Mouse (Mus musculus): Measurements from ENCODE around the gene Abca7. TPM values are rescaled to one million over a fixed set of nuclear protein-coding genes. Genes with fewer than 3 reads are reported as not detected.

The Abca7 gene
- polyA plus RNA-seq, 1 experiment from 2014 or later: 3.1 TPM

- Histone ChIP-seq H3K4me1 (ENCODE audit: insufficient read depth) (peaks cover 36% of the 10 kb centered on the region), H3K27ac (ENCODE audit: low read depth) (no peak overlapping the region), H3K9ac (replicated peaks) (no peak overlapping the region), H3K4me3 (ENCODE audit: low read depth, low read length) (no peak overlapping the region), H3K36me3 (replicated peaks; ENCODE audit: insufficient read depth, low read length) (peaks cover 30% of the 10 kb centered on the region), H3K9me3 (ENCODE audit: low read length) (no peaks in the 10 kb centered on the region), H3K27me3 (ENCODE audit: insufficient read depth, low read length) (peaks cover 4% of the 10 kb centered on the region; the same call in 1 of the 2 replicates), H3K4me2 (ENCODE audit: low read depth, low read length) (no peak overlapping the region)
- DNase-seq (no peak), ATAC-seq (no peak)
- 79% methylated on average over 18 of the region's 18 CpGs for WGBS (ENCODE audit: insufficient replicate concordance)
- no peak for TF ChIP-seq EP300 (IDR thresholded peaks at IDR 0.05; ENCODE audit: low read depth)
- TF ChIP-seq CTCF (IDR thresholded peaks at IDR 0.05; ENCODE audit: low read depth): peak; percentile 11
These were observed 24.5 kb downstream of the Abca7 start for GRCm38 (mm10) chr10:80020603-80021319.

GRCm38 (mm10) chr10:80021320-80021641 is 25.0 kb downstream of the Abca7 start:
- no peaks in the 10 kb centered on the region for H3K9me3 ChIP-seq (ENCODE audit: low read length)
- no peak overlapping the region for H3K9ac ChIP-seq (replicated peaks)
- H3K4me1 ChIP-seq (ENCODE audit: insufficient read depth): peaks cover 34% of the 10 kb centered on the region
- TF ChIP-seq EP300 (IDR thresholded peaks at IDR 0.05; ENCODE audit: low read depth) (no peak), CTCF (IDR thresholded peaks at IDR 0.05; ENCODE audit: low read depth) (no peak)
- no peak overlapping the region for H3K4me2 ChIP-seq (ENCODE audit: low read depth, low read length)
- no peak overlapping the region for H3K27ac ChIP-seq (ENCODE audit: low read depth)
- H3K27me3 ChIP-seq (ENCODE audit: insufficient read depth, low read length): peaks cover 4% of the 10 kb centered on the region; the same call in 1 of the 2 replicates
- H3K36me3 ChIP-seq (replicated peaks; ENCODE audit: insufficient read depth, low read length): peaks cover 33% of the 10 kb centered on the region
- WGBS (ENCODE audit: insufficient replicate concordance): 89% methylated on average over 13 of the region's 13 CpGs
- no peak for ATAC-seq
- no peak for DNase-seq
- no peak overlapping the region for H3K4me3 ChIP-seq (ENCODE audit: low read depth, low read length)

GRCm38 (mm10) chr10:80022164-80022563 is 25.9 kb downstream of the Abca7 start:
- no peak for DNase-seq

GRCm38 (mm10) chr10:80022806-80023205 is 26.5 kb downstream of the Abca7 start:
- H3K4me3 ChIP-seq (ENCODE audit: low read depth, low read length): no peak overlapping the region
- H3K9ac ChIP-seq (replicated peaks): no peak overlapping the region
- WGBS (ENCODE audit: insufficient replicate concordance): 91% methylated on average over 8 of the region's 8 CpGs
- DNase-seq: no peak
- no peak overlapping the region for H3K4me2 ChIP-seq (ENCODE audit: low read depth, low read length)
- no peak overlapping the region for H3K27ac ChIP-seq (ENCODE audit: low read depth)
- TF ChIP-seq CTCF (IDR thresholded peaks at IDR 0.05; ENCODE audit: low read depth) (no peak), EP300 (IDR thresholded peaks at IDR 0.05; ENCODE audit: low read depth) (no peak)
- no peak for ATAC-seq
- H3K4me1 ChIP-seq (ENCODE audit: insufficient read depth): peaks cover 31% of the 10 kb centered on the region
- H3K36me3 ChIP-seq (replicated peaks; ENCODE audit: insufficient read depth, low read length): peaks cover 49% of the 10 kb centered on the region
- no peaks in the 10 kb centered on the region for H3K9me3 ChIP-seq (ENCODE audit: low read length)
- H3K27me3 ChIP-seq (ENCODE audit: insufficient read depth, low read length): peaks cover 4% of the 10 kb centered on the region; the same call in 1 of the 2 replicates

More at GRCm38 (mm10) chr10:80022164-80022563, 25.9 kb downstream of the Abca7 start:
- Histone ChIP-seq H3K9ac (replicated peaks) (no peak overlapping the region), H3K27ac (ENCODE audit: low read depth) (no peak overlapping the region), H3K9me3 (ENCODE audit: low read length) (no peaks in the 10 kb centered on the region), H3K4me3 (ENCODE audit: low read depth, low read length) (no peak overlapping the region), H3K36me3 (replicated peaks; ENCODE audit: insufficient read depth, low read length) (peaks cover 42% of the 10 kb centered on the region), H3K4me1 (ENCODE audit: insufficient read depth) (peaks cover 33% of the 10 kb centered on the region), H3K4me2 (ENCODE audit: low read depth, low read length) (no peak overlapping the region), H3K27me3 (ENCODE audit: insufficient read depth, low read length) (peaks cover 4% of the 10 kb centered on the region; the same call in 1 of the 2 replicates)
- no peak for ATAC-seq
- 80% methylated on average over 12 of the region's 12 CpGs for WGBS (ENCODE audit: insufficient replicate concordance)
- TF ChIP-seq CTCF (IDR thresholded peaks at IDR 0.05; ENCODE audit: low read depth) (no peak), EP300 (IDR thresholded peaks at IDR 0.05; ENCODE audit: low read depth) (no peak)

- DNase-seq (no peak), ATAC-seq (no peak)
- no peak for TF ChIP-seq CTCF (IDR thresholded peaks at IDR 0.05; ENCODE audit: low read depth)
- TF ChIP-seq EP300 (IDR thresholded peaks at IDR 0.05; ENCODE audit: low read depth): no peak
- peaks cover 54% of the 10 kb centered on the region for H3K36me3 ChIP-seq (replicated peaks; ENCODE audit: insufficient read depth, low read length)
- peak overlapping the region; percentile 59 for H3K27ac ChIP-seq (ENCODE audit: low read depth)
- H3K9me3 ChIP-seq (ENCODE audit: low read length): no peaks in the 10 kb centered on the region
- peaks cover 4% of the 10 kb centered on the region; the same call in 1 of the 2 replicates for H3K27me3 ChIP-seq (ENCODE audit: insufficient read depth, low read length)
- H3K9ac ChIP-seq (replicated peaks): no peak overlapping the region; the same call in 1 of the 2 replicates
- peaks cover 29% of the 10 kb centered on the region for H3K4me1 ChIP-seq (ENCODE audit: insufficient read depth)
- peak overlapping the region; percentile 16; the same call in 1 of the 2 replicates for H3K4me2 ChIP-seq (ENCODE audit: low read depth, low read length)
- 71% methylated on average over 5 of the region's 5 CpGs for WGBS (ENCODE audit: insufficient replicate concordance)
- no peak overlapping the region for H3K4me3 ChIP-seq (ENCODE audit: low read depth, low read length)
These were observed 27.5 kb downstream of the Abca7 start for GRCm38 (mm10) chr10:80023758-80024157.

- Histone ChIP-seq H3K4me2 (ENCODE audit: low read depth, low read length) (peak overlapping the region; percentile 16; the same call in 1 of the 2 replicates), H3K9ac (replicated peaks) (peak overlapping the region; percentile 28; the same call in 1 of the 2 replicates), H3K36me3 (replicated peaks; ENCODE audit: insufficient read depth, low read length) (peaks cover 59% of the 10 kb centered on the region), H3K4me1 (ENCODE audit: insufficient read depth) (peaks cover 22% of the 10 kb centered on the region), H3K9me3 (ENCODE audit: low read length) (no peaks in the 10 kb centered on the region), H3K4me3 (ENCODE audit: low read depth, low read length) (no peak overlapping the region), H3K27me3 (ENCODE audit: insufficient read depth, low read length) (peaks cover 4% of the 10 kb centered on the region; the same call in 1 of the 2 replicates), H3K27ac (ENCODE audit: low read depth) (peak overlapping the region; percentile 59)
- no peak for TF ChIP-seq CTCF (IDR thresholded peaks at IDR 0.05; ENCODE audit: low read depth)
- no peak for TF ChIP-seq EP300 (IDR thresholded peaks at IDR 0.05; ENCODE audit: low read depth)
- DNase-seq (no peak), ATAC-seq (0 out of 2 replicates have a peak, but pooled peaks have one; percentile 8)
- WGBS (ENCODE audit: insufficient replicate concordance): 69% methylated on average over 15 of the region's 15 CpGs
These were observed 28.1 kb downstream of the Abca7 start for GRCm38 (mm10) chr10:80024229-80025043.
